Mouse (Mus musculus) lung, adult 18-20 months (tissue): ENCODE measurements at regions not wholly inside any gene's neighbourhood (a gene's known extent, or its start where the extent isn't known, plus 50 kb on each side); places are given as distances from the start of the nearest gene placed in this dataset.

Source experiments
- DNase-seq, 2 experiments: peaks; one replicate each; pipeline ENCODE4 v3.0.0; 2022; ENCODE audit warnings: mixed read lengths in 2 of 2

DNA sequence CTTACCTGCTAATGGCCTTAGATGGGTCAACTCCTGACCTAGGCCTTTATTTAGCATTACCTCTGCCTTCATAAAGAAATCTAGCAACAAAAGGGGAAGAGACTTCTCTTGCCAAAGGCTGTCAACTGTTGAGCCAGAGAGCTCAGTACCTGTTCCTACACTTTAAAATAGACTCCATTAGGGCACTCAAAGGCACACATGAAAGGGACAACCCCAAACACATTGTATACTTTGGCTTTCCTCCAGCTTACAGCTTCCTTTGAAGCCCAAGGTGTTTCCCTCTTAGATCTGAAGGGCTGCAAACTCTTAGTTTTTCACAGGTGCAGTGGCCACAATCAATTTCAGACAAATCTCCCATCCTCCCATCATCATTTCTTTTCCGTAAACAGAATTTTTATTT, 117.0 kb upstream of the Sel1l start:
- peak in 1 of 2 experiments; percentile 34 for DNase-seq

DNA sequence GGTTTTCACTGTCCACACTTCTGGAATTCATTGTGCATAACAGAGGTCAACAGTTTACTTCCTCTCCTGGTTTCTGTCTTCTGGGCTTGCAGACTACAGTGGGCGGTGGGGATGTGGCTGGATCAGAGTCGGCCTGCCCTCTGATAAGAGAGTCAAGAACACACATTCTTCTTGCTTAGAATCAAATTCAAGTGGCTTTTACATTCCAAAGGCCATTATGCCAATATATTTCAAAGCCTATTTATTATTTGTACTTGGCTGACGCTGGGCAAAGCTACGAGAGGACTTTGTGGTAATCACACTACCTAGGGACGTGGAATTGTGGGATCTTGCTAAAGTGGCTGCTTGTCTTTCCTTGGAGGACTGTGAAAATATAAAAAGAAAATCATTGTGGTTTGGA, 114.3 kb upstream of the Sel1l start:
- peak; percentile 22 to 62 for DNase-seq

DNA sequence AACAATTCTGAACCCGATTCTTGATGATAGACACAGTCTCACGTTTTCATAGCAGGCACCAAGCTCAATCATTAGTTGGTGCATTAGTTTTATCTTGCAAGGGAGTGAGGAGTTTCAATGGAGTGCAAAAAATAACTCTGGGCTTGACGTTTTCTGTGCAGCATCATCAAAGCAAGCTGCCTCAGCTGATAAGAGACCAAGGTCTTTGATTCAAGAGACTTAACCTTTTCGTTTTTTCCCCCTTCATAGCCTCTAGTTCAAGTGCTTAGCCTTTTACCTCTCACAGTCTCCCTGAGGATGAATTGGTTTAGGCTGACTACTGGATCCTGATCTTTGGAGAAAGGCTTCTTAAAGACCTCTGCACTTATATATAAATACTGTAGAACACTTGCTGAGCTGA, 109.1 kb upstream of the Sel1l start:
- DNase-seq = no peak

DNA sequence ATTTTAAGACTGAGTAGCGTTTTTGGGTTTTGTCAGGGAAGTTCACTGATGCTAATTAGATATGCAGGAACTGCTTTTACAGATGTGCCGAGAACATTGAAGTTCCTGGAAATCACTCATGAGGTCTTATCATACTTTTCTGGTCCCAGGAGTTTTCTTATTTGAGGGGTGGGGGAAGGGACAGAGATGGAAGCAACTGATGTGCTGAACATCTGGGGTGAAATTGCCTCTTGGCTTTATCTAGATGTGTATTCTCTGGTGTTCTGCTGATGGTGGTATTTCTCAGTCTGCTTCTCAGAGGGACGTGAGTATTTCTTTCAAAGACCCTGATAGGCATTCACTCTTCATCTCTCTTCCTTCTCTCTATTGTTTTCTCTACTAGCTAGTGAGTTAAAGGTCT, 107.5 kb upstream of the Sel1l start:
- no peak for DNase-seq

DNA sequence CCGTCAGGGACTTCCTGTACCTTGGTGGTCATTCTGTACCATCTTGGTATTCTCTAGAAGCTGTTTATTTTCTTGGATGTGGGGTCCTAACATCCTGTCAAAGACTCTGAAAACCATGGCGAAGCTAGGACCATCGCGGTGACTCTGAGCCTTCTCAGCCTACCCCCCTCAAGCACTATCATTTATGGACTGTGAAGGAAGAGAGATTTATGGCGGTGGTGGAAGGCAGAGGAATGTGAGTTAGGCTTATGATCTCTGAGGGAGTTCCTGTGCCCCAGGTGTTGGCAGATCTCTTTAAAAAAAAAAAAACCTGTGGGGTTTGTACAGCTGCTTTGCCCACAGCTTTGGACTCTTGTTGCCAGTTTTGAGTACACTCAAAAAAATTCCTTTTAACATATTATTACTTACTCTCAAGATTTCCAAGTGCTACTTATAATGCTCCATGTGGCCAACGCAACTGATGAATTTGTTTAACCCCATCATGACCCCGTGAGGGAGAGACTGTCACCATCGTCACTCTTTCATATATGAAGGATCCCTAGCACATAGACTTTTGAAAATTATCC, 99.7 kb upstream of the Sel1l start:
- peak in 1 of 2 experiments; percentile 24 for DNase-seq

DNA sequence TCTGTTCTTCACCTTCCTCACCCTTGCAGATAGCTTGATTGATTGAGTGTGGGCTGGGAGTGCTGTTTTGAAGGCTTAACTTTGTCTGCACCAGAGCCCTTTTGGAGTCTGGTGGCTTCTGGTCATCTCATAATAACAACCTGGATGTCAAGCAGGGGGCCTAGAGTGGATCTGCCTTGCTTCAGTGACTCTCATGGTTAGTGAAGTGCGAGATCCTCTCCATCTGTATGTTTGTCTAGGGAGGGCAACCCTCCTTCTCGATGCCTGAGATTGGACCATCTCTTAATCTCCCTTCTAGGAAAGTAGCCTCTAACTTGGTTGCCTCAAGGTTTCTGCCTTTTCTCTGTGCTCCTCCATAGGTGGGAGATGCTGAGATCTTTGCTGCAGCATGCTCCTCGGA, 99.0 kb upstream of the Sel1l start:
- no peak for DNase-seq

DNA sequence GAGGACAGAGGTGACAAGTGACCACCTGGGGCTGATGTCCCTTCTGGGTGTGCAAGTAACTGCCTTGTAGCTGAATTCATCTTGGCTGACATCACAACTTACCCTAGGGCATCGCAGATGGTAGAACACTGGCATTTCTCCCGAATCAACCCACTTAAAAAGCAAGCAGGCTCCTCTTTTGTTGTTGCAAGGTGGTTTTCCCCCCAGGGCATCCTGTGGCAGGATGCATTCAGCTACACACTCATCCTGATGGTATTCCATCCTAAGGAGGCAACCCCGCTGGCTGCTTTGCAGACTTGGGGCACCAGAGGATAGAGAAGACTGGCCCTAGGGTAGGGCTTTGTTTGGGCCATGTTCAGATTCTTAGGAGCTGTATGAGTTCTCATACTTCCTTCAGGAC, 97.6 kb upstream of the Sel1l start:
- DNase-seq = no peak

DNA sequence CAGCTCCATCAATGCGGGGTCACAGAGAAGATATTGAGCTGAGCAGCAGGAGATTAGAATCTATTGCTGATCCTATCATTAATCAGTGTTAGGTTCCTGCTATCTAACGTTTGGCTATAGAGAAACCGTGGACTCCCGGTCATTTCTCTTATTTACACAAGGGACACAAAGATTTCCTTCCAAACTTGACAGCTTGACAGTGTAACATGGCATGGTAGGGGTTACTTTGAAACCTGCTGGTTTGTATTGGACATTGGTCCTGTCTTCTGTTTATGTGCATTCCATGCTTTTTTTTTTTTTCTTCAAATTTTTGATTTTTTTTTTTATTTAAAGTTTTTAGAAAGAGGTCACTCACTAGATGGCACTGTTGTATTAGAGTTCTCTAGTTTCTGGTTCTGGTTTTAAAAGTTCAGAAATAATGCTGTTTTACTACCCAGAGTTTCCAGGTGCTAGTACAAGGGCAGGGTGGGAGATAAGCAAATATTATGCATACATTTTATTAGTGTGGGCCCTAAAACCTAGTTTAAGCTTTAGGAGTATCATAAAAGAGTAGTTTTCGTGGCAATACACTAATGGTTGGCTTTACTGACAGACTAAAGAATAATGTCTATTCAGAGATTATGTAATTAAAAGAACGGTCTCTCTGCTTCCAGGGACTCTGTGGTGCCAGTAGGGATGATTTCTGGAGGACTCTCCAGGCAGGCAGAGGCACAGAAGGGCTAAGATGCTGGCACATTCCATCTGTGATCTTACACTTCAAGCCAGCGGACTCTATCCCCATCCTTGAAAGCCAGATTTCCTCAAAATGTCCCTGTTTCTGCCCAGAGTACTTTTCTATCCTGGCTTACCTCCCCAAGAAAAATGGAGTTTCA, 83.8 kb upstream of the Sel1l start:
- no peak for DNase-seq

DNA sequence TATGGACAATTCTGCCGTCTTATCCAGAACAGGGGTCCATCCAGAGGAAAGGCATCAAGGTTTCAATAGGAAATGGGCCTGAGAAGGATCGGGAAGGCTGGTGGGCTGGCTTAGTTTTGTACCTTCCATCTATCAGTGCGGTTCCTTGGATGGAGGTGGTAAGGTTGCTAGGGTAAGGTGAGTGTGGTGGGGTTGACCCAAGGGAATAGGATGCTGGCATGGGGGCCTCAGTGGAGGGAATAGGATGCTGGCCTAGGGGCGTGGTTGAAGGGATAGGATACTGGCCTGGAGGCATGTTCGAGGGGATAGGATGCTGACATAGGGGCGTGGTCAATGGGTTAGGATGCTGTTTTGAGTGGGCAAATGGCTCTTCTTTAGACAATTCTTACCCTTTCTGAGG, 82.6 kb upstream of the Sel1l start:
- no peak for DNase-seq

DNA sequence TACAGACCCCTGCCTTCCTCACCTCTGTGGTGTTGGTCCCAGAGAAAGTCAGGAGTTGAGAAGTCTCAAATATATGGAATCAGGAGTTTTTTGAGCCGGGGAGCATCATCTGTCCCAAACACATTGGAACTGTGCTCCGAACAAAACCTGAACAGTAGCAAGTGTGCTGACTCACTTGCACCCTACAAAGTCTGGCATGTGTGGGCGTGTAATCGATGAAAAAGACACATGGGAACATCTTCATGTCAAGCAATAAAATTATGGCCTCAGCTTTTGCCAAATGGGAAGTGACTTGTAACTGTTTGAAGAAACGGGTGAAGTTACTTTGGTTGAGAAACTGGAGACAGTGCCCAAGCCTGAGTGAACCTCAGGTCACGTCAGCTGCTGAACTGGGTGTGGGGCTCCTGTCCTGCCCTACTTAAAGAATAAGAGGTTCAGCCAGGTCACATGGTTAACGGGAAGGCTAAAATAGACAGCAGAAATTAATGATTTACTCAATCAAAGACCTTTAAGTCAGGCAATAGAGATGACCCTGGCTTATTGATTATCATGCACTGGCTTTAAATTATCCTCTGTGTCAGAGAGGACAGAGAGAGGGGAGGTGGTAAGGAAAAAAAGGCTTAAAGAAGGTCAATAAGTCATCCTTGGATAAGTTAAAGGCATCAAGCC, 80.6 kb upstream of the Sel1l start:
- no peak for DNase-seq

DNA sequence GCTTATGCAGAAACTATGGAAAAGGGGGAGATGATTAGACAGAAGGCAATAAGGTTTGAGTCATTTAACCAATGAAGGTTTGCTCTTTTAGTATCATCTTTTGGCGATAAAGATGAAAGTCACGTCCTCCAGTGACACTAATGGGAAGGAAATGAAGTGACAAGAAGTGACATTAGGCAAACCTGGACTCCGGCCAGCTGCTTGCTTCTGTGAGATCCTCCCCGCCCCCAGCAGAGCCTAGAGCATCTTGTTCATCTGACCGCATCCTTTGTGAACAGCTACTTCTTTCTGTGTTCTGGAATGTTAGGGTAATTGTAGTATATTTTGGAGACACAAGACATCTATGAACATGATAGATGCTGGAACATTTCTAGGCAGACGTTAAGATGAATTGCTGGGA, 78.6 kb upstream of the Sel1l start:
- DNase-seq = no peak

DNA sequence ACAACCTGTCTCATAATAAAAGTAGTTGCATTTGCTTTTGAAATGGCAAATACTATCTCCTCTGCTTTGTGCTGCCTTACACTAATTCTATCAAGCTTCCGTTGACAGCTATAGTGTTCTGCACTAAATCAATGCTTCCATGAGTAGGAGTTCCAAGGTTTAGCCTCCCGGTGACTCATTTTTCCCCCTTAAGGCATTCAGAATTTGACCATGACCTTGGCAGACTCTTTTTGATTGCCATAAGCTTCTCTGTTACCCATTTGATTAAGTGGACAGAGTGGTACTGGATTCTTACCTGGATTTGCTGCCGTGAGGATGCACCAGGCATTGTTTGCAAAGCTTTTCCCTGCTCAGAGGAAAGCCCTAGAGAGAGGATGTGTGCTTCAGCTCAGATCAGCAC, 66.5 kb upstream of the Sel1l start:
- DNase-seq = no peak

DNA sequence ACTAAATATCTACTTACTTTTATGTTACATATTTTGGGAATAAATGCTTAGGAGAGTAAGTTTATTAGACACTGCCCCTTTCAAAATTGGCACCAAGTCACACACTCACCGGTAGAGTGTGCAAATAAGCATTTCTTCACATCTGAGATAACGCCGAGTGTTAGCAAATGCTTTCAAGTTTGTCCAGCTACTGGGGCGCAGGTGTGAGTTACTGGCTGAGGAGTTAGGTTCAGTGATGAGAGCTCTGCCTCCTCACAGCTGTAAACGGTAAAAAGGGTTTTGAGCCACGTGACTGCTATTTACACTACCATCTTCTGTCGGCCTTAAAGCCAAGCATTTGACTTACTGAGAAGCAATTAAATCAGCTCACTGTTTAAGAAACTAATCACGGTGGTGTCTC, 61.6 kb upstream of the Sel1l start:
- peak; percentile 47 to 65 for DNase-seq
